Mouse (Mus musculus): ENCODE measurements around the gene Lcp2.

The Lcp2 gene

DNA sequence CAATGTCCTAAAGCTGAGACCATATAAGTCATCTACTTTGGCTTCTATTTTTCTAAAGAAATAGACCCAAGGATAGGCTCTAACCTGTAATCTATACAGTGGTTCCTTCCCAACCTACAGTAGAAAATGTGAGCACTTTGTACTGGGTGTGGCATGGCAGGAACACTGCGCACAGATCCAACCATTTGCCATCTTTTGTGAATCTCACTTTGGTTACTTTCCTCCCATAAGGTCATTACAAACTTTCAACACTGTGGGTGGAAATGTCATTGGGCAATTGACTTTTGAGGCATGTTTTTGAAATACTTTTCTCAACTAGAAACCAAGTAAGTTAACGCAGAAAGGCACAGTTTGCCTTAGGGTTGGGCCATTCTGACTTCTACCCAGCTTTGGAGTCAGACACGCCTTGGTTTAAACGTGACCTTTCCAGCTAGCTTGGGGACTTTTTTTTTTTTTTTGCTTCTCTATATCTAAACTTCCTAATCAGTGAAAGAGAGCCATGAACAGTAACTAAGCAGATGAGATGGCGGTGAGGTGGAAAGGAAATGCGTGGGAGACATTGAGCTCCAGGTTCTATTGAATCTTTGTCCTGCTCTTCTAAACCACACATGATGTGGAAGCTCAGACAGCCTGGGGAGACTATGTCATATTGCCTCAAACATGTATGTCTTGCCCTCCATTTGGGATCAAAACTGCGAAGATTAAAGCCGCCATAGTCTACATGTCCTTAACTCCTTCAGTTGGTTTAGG, 1.8 kb downstream of the Lcp2 start:
- no peak for DNase-seq (ENCODE audit: low spot score)

DNA sequence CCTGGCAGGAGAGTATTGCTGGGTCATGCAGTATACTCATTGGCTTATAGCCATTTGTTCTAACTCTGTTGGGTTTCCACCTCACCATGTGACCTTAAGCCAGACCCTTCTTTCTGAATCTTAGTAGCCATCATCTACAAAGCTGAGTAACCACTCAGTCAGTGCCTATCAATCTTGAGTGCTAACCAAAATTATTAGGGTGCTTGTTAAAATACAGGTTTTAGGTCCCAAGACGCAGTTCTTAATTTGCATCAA, 2.3 kb downstream of the Lcp2 start:
- DNase-seq (ENCODE audit: low spot score) = no peak

DNA sequence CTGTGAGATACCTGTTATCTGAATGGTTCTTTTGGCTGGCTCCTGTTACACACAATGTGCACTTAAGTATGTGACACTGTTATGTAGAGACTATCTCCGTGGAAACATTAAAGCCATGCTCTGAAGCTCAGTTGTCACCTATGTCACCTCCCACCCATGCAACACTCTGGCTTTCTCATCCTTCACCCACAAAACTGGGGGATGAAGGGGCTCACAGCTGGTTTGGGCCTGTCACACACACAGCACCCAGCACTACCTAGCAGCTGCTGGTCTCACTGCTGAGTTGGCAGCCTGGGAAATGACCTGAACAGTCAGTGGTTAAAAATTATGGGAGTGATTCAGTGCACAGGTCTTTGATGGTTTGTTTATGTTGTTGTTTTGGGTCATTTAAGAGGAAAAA, 3.3 kb downstream of the Lcp2 start:
- DNase-seq (ENCODE audit: low spot score) = no peak

DNA sequence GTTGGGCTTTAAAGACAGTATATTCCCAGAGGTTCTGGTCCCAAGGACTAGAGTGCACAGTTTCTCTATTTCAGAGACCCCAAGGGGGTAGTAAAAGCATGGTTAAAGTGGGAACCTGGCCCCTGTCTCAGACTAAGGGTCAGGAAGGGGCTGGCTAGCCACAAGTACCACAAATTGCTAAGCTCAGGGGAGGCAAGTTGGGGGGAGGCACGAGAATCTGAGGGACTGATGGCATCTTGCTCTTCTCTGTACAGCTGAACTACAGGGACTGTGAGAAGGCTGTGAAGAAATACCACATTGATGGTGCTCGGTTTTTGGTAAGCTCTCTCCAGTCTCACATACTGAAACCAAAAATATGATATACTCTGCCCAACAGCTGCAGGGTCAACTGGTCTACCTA, 3.9 kb downstream of the Lcp2 start:
- DNase-seq (ENCODE audit: low spot score) = no peak

DNA sequence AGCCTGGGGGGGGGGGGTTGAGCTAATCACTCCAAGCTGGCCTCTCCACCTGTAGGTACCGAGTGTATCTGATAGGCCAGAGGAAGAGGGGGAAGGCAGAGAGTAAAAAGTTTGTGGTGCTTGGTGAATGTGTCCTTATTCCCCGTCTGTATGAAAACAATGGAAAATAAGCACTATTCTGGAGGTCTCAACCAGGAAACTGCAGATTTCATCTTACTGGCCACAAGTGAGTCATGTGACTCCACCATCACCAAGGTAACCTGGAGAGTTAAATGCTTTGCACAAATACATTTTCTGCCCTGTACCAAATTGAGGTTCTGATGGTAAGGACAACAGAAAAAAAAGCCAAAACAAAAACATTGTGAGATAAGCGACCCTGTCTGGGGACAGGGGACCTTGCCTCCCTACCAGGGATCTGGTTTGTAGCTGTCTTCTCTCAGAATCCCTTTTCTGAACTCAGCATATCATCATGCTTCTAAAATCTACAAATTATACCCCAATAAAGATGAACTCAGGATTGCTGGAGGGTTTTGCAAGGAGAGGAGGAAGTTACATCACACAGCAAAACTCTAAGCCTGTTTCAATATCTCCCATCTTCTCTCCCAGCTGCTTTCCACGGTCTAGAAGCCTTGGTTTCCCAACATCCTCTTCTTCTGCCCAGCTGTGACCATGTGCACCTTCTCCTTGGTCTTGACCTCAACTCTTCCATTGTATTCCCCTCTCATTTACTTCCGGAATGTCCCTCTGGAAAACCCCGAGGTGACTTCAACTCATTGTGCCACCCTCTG, 6.5 kb downstream of the Lcp2 start:
- DNase-seq (ENCODE audit: low spot score) = no peak

DNA sequence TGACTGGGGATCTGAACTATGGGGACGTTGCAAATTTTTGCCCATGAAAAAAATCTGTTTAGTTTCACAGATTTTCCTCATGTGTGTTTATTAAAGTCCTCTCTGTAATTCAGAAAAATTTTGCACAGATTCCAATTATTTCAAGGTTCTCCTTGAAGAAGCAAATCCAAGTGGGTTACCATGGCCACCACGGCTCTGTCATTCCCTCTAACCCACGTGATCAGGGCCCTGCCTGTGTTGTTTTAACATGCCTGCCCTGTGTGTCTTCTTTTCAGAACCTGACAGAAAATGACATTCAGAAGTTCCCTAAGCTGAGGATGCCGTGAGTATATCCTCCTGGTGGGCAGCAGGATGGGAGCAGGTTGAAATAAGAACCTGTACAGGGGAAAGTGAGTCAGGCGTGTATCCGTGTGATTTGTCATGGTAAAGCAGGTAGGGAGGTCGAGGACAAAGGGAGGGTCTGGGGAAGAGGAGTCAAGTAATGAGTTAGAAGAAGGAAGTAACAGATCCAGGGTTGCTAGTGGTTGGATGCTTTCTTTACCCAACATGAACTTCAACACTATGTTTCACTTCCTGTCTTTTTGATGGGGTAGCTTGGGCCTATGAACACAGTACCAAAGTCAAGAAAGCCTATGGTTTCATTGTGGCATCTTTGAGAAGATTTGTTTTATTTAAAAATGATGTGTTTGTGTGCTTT, 7.5 kb downstream of the Lcp2 start:
- no peak for DNase-seq (ENCODE audit: low spot score)

DNA sequence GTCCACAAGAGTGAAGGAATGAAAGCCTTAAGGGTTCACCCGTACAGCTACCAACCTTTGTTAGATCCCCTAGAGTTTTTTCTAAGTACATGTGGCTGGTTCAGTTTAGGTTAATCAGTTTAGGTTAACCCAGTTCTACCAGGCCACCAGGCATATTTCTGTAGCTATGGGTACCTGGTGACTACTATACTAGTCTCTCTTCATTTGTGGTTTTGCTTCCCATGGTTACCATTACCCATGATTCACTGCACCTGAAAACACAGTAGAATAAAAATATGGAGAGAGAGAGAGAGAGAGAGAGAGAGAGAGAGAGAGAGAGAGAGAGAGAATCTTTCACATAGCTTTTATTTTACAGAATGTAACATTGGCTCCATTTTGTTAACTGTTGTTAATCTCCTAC, 10.0 kb downstream of the Lcp2 start:
- no peak for DNase-seq (ENCODE audit: low spot score)

DNA sequence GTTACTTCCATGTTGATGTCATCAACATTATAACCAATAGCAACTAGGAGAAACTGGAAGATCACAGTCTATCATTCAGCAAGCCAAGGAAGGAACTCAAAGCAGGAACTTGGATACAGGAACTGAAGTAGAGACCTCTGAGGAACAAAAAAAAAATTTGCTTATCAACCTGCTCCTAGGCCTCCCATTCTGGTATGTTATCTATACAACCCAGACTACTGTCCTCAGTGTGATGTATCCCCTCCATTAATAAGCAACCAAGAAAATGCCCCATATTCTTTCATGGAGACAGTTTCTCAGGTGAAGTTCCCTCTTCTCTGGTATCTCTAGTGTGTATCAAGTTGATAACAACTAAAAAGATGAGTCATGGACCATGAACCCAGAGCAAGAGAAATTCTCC, 11.6 kb downstream of the Lcp2 start:
- no peak for DNase-seq (ENCODE audit: low spot score)

DNA sequence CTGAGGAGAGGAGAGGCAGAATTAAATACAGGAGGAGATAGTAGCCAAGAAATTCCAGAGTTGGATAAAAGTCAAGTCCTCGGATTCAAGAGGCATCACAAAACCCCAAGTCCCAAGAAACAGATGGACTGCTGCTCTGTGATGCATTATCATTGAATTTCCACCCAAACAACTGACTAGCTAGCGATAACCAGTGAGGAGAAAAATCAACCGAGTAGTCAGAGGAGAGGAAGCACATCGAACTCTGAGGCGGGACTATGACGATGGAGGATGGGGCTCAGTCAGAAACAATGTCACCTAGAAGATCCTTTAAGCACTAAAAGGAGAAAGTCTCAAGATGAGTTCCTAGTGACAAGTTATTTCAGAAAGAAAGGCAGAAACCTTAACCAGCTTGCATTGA, 12.2 kb downstream of the Lcp2 start:
- DNase-seq (ENCODE audit: low spot score) = no peak

DNA sequence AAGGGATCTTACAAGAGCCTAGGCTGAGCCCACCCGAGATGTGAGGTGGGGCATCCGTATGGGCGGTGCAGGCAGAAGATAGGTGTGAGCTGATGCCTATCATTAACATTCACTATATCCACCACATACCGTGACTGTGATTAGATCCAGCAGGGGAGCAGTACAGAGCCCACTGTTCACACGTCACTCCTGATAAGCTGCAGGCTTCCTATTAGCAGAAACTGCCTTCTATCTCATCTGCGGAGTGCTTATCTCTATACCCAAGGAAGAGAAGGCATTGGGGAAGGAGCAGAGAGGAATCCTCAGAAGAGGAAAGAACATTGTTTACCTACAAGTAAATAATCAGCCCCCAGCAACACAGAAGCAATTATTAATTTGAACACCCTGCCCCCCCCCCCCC, 15.0 kb downstream of the Lcp2 start:
- DNase-seq (ENCODE audit: low spot score) = no peak

DNA sequence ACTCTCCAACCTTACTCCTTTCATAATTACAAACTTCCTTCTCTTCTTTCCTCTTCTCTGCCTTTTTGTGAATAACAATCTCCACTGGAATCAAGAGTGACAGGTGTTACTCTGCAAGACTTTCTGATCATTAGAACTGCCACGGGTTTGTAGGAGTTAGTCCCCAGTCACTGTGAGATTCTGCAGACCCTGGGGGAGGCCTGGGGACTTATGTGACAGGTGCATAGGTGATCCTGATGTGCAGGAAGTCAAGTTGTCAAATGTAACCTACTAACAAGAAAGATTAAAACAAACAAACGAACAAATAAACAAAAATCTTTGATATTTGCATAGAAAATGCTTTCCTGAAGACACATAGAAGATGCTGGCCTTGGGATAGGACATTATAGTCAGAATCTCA, 16.5 kb downstream of the Lcp2 start:
- no peak for DNase-seq (ENCODE audit: low spot score)

DNA sequence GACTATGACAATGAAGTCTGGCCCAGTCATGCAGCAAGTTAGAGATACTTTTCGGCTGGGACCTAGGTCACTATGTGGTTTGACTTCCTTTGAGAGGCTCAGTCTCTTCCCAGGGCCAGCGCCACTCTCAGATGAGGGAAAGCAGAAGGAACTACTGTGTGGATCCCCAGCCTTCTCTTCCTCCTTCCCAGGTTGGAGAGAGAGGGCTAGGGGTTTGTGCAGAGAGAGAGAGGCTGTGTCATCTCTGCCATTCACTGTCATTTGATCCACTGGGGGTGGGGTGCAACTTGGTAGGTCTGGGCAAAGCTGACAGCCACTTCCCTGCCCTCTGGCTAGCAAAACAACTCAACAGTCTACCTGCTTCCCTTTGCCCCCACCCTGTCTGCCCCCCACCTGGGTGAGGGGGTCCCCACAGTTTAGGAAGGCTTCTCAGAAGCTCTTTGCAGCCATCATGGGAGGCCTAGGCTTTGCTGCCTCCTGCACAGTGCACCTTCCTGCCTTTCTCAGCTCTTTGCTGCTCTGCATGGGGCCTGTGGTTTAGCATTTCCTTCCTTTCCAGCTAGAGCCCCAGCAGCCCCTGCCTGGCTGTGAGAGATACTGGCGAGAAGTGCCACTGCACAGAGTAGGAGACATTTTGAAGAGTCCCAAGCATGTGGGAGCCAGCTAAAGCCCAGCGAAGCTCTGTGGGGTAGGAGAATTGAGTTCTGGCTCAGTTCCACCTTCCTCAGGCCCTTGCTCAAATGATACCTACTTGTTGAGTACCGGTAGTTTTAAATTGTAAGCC, 17.2 kb downstream of the Lcp2 start:
- no peak for DNase-seq (ENCODE audit: low spot score)

DNA sequence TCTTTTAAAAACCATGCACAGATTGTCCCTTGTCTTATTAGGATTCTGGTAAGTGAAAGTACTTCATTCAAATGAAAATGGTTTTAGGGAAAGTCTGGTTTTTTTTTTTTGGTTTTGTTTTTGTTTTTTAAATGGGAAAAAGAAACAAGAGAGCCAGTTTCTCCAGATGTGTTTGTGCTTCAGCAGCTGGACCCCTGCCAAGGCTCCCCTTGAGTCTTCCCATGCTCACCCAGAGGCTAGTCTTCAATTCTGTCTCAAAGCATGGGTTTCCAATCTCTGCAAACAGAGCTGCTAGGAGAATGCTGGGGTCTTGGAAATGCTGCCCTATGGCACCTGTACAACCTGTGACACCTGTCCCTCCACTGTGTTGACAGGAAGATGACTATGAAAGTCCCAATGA, 23.9 kb downstream of the Lcp2 start:
- no peak for DNase-seq (ENCODE audit: low spot score)

DNA sequence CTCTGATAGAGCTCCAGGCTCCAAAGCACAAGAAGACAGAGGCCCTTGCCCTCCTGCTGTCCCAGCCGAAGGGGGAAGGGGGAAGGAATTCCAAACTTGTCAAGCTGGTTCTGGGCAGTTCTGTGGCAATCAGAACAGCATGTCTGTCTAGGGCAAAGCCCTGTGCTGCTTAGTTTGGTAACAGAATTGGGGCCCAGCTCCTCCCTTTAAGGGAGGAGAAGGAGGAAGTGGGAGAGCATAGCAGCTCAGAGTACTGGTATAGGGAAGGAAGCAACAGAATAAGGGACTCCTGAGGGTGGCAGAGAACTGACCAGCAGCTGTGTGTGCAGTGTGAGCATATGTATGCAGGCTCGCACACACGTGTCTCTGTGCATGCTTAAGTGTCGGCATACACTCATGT, 25.6 kb downstream of the Lcp2 start:
- no peak for DNase-seq (ENCODE audit: low spot score)

DNA sequence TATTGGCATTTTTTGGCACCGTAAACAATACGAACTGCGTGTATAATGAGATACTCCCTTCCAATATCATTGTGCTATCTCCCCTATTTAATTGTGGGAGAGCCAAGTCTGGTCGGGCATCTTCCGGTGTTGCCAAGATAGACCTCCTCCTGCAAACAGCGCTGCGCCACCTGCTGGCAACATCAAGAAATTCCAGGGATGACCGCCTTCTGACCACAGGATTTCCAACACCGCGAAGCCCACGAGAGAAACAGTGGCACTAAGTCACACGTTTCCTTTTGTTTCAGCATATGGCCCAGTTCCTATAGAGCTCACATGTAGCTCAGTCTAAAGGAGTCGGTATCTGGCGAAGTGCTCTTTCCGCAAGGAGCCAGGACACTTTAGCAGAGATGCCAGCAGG, 27.1 kb downstream of the Lcp2 start:
- DNase-seq (ENCODE audit: low spot score) = no peak

DNA sequence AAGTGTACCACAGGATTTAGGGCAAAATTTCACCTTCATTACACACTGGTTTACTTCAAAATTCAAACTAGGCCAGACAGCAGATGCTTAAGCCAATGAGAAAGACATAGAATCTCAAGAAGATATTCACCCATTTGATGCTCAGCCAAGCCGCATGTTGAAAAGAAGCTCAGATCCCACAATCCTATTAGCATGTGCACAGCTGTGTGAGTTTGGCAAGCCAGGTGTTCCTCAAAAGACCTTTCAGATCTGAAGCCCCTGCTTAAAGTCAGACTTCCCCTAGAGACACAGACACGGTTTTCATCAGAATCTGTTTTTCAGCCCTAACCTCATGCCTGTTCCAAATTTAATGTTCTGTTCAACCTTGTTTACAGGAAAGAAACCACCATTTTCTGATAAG, 31.1 kb downstream of the Lcp2 start:
- no peak for DNase-seq (ENCODE audit: low spot score)

DNA sequence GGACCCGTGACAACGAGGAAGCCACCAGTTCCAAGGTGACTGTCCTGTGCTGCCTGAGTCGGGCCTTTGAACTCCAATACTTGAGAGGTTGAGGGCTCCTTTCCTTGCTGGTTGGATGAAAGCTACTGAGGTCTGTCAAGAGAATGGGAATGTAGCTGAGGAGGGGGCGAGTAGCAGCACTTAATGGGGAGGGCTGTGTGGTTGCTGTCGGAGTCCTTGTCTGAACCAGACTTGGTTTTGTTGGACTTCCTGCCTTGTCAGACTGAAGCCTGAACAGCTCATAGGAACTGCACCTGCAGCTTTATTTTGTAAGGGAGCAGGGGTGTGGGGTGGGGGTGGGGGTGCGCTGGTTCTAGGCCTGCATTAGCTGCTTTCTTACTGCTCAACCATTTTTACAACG, 31.9 kb downstream of the Lcp2 start:
- DNase-seq (ENCODE audit: low spot score) = no peak

DNA sequence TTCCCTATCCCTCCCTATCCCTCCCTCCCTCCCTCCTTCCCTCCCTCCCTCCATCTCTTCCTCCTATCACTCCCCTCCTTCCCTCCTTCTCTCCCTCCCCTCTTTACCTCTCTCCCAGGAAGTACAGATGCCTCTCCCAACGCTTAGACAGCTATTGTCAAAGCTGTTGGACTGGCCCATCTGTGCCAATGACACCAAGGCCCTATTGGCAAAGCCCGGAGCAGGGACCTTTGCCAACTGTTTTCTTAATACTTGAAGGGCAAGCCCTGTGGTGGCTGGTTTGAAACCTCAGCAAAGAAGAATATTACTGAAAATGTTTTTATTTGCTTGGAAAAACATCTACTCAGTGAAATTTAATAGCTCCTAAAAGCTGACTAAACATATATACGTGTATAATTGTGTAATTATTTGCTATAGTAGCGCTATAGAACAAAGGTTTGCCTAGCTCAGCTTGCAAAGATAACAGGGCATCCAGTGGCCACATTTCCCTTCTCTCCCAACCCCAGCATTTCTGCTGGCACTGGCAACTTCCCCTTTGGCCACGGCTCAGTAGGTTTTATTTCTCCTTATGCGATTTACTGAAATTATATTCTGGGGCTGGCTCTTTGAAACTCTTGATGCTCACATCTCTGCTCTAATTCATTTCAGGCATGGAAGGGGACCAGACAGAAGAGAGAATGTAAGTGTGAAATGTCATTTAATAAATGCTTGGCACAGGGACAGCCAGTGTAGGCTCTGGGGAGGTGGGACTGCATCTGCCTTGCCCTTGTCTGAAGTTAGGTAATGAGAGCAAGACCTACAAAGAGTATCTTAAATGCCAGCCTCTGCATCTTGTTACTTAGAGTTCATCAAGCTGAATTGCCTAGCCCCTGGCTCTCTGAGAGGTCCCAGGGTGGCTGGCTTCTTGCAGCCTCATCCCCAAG, 33.1 kb downstream of the Lcp2 start:
- peak; percentile 25 for DNase-seq (ENCODE audit: low spot score)

DNA sequence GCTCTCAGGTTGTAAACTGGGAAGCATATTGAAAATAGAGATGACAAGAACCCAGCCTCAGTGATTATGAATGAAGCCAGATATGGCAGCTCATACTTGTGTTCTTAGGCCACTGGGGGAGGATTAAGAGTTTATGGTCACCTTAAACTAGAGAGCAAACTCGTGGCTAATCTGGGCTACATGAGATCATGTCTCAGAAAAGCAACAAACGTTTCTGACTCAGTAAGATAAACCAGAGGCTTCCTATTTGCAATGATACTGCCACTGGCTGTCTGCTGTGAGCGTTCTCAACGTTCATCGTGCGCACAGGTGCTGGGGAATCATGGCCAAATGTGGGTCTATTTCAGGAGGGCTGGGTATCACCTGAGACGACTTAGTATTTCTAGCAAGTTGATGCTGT, 37.1 kb downstream of the Lcp2 start:
- no peak for DNase-seq (ENCODE audit: low spot score)

DNA sequence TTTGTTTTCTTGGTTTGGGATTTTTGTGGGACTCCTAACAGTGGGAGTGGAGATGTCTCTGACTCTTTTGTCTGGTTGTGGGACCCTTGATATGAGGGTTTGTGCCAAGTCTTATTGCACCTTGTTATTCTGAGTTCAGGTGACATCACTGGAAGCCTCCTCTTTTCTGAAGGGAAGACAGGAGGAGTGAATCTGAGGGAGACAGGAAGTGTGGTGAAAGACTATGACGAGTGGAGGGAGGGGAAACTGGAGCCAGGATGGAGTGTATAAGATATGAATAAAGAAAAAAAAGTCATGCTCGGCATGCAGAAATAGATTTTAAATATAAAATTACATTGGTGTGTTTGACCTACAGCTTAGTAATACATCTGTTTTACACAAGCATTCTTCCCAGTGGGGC, 37.9 kb downstream of the Lcp2 start:
- DNase-seq (ENCODE audit: low spot score) = no peak

DNA sequence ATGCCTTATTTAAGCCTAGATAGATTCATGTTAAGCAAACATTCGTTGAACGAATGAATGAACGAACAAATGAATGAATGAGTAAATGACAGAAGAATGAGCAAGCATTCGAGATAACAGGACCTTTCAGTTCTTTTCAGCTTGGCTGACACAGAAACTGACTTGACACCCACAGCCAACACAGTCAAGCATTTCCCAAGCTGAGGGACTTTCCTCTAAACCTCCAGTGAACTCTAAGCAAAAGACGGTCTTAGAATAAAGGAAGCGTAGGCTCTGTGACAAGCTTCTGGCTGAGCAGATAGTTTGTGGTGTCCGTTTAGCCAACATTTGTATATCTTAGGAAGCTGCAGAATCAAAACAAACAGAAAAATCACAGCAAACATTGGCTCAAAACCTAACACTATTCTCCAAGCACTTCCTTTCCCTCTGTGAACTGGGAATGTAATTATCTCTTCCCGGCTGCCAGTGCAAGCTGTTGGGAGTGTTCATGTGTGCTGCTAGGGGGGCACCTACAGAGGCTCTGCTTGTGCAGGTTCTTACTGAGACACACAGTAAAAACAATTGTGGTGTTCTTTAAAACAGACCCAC, 39.5 kb downstream of the Lcp2 start:
- DNase-seq (ENCODE audit: low spot score) = no peak
